Mouse (Mus musculus) heart, embryonic 15.5 days (tissue): ENCODE data around the gene Nrbf2. TPM values are rescaled to one million over a fixed set of nuclear protein-coding genes. Genes with fewer than 3 reads are reported as not detected.

Experiments used
- polyA plus RNA-seq: library from polyadenylated mRNA; unstranded; fragments of >200 nt; fragmentation: Nextera tagmentation; extraction: Ambion mirVana; gene quantifications from 2 replicates; pipeline ENCODE4 v1.2.1, GENCODE M21; 2015

Nrbf2 gene
- polyA plus RNA-seq, 1 experiment from 2014 or later, result 28.7 TPM

Other genes with a start within 250 kb of the Nrbf2 start
- 33.3 and 33.5 TPM in 2 replicates for gene Jmjd1c, start 189.2 kb downstream of the Nrbf2 start, polyA plus RNA-seq
- gene Reep3, start 188.4 kb downstream of the Nrbf2 start, polyA plus RNA-seq, result 30.6 and 31.5 TPM in 2 replicates